Mouse (Mus musculus) limb, embryonic 14.5 days (tissue): ENCODE data around the gene Trim7. TPM values are rescaled to one million over a fixed set of nuclear protein-coding genes. Genes with fewer than 3 reads are reported as not detected.
"Not testable (repeated sequence)": the region's sequence is repeated elsewhere in the genome, so short reads cannot be mapped to it uniquely, and the experiment has no call there.

Experiments
- ATAC-seq: fragments of 200-750 bp; cut with Nextera tagmentation; 2 replicates; pipeline ENCODE4 v1.8.0; 2017; ENCODE audit warnings: low read depth, moderate number of reproducible peaks, moderate TSS enrichment; ENCODE audit not compliant: low FRiP score
- DNase-seq: peaks from one replicate; pipeline ENCODE4 v3.0.0-alpha.2; 2015; ENCODE audit warnings: low spot score
- H3K27ac ChIP-seq: fragments of 300-500 bp; sonication (generic); replicated peaks from 2 replicates; pipeline ENCODE4 v1.5.1; 2014; ENCODE audit warnings: low read depth, mild to moderate bottlenecking, low read length, moderate library complexity, mixed read lengths
- H3K27me3 ChIP-seq: fragments of 300-500 bp; sonication (generic); 2 replicates; pipeline ENCODE4 v1.6.1; 2014; ENCODE audit warnings: low read length, mixed read lengths; ENCODE audit not compliant: control insufficient read depth, insufficient read depth
- H3K36me3 ChIP-seq: fragments of 300-500 bp; sonication (generic); 2 replicates; pipeline ENCODE4 v1.6.1; 2014; ENCODE audit warnings: mild to moderate bottlenecking, low read length, moderate library complexity, mixed read lengths; ENCODE audit not compliant: control insufficient read depth, insufficient read depth
- H3K4me1 ChIP-seq: fragments of 300-500 bp; sonication (generic); 2 replicates; pipeline ENCODE4 v1.6.1; 2014; ENCODE audit warnings: antibody characterized with exemption, low read length, mixed read lengths; ENCODE audit not compliant: control insufficient read depth, insufficient read depth
- H3K4me2 ChIP-seq: fragments of 300-500 bp; sonication (generic); replicated peaks from 2 replicates; pipeline ENCODE4 v1.6.1; 2014; ENCODE audit warnings: low read depth, mild to moderate bottlenecking, low read length, moderate library complexity; ENCODE audit not compliant: severe bottlenecking
- H3K4me3 ChIP-seq: fragments of 300-500 bp; sonication (generic); replicated peaks from 2 replicates; pipeline ENCODE4 v1.5.1; 2014; ENCODE audit warnings: low read length
- H3K9ac ChIP-seq: fragments of 300-500 bp; sonication (generic); 2 replicates; pipeline ENCODE4 v1.6.1; 2014; ENCODE audit warnings: mild to moderate bottlenecking, low read depth, low read length, moderate library complexity; ENCODE audit not compliant: severe bottlenecking
- H3K9me3 ChIP-seq: fragments of 300-500 bp; sonication (generic); 2 replicates; pipeline ENCODE4 v1.6.1; 2016; ENCODE audit warnings: low read length; ENCODE audit not compliant: control insufficient read depth
- POLR2A ChIP-seq: fragments of 200-500 bp; IDR thresholded peaks from 2 replicates; pipeline ENCODE4 v1.8.0; 2012; ENCODE audit warnings: inconsistent platforms, mild to moderate bottlenecking, moderate library complexity, borderline replicate concordance; ENCODE audit not compliant: insufficient read depth, insufficient read length; ENCODE audit errors: extremely low read depth
- WGBS: fragments of 180-500 bp; shearing (Covaris S2); extraction: QIAGEN DNeasy Blood & Tissue Kit; methylation state at CpG from one replicate; pipeline ENCODE4 v1.1.7; 2014; 5-methylcytosine and 5-hydroxymethylcytosine counted together
- polyA plus RNA-seq, 2 experiments: library from polyadenylated mRNA; depleted of rRNA in 1 of 2; stranded (reverse) in 1 of 2; unstranded in 1 of 2; fragments of >200 nt; fragmentation: Nextera tagmentation in 1 of 2; extraction: Ambion mirVana in 1 of 2; gene quantifications; 2 replicates each; pipeline versions ENCODE4 v1.2.1 to v1.2.3; 2012 to 2014

Gene Trim7
- polyA plus RNA-seq, 2 experiments, result 1.2 to 2.9 TPM

GRCm38 (mm10) chr11:48787455-48788211 is 38.3 kb upstream of the Trim7 start:
- DNase-seq (peak; percentile 27), ATAC-seq (peak; percentile 46; the same call in 1 of the 2 replicates)
- no peak for TF ChIP-seq POLR2A
- Histone ChIP-seq H3K9ac (0 out of 2 replicates have a peak overlapping the region, but pooled peaks have one; percentile 18), H3K4me3 (peak overlapping the region; percentile 32), H3K9me3 (no peaks in the 10 kb centered on the region), H3K27ac (no peak overlapping the region), H3K4me1 (0 out of 2 replicates have a peak, but pooled peaks cover 2% of the 10 kb centered on the region), H3K27me3 (no peaks in the 10 kb centered on the region), H3K36me3 (no peaks in the 10 kb centered on the region), H3K4me2 (peak overlapping the region; percentile 52)
- 45% methylated on average over 10 of the region's 10 CpGs for WGBS

GRCm38 (mm10) chr11:48788311-48789089 is 37.4 kb upstream of the Trim7 start:
- ATAC-seq (peak; percentile 31; the same call in 1 of the 2 replicates), DNase-seq (peak; percentile 89)
- no peak for TF ChIP-seq POLR2A
- Histone ChIP-seq H3K36me3 (no peaks in the 10 kb centered on the region), H3K4me3 (peak overlapping the region; percentile 32), H3K9ac (peak overlapping the region; percentile 18; the same call in 1 of the 2 replicates), H3K27ac (no peak overlapping the region), H3K4me1 (0 out of 2 replicates have a peak, but pooled peaks cover 2% of the 10 kb centered on the region), H3K4me2 (peak overlapping the region; percentile 52), H3K9me3 (no peaks in the 10 kb centered on the region), H3K27me3 (no peaks in the 10 kb centered on the region)
- 11% methylated on average over 16 of the region's 16 CpGs for WGBS

- ATAC-seq (no peak), DNase-seq (no peak)
- 81% methylated on average over 5 of the region's 5 CpGs for WGBS
- Histone ChIP-seq H3K9me3 (no peaks in the 10 kb centered on the region), H3K36me3 (no peaks in the 10 kb centered on the region), H3K27ac (no peak overlapping the region), H3K27me3 (no peaks in the 10 kb centered on the region), H3K4me2 (no peak overlapping the region; the same call in 1 of the 2 replicates), H3K4me1 (0 out of 2 replicates have a peak, but pooled peaks cover 2% of the 10 kb centered on the region), H3K9ac (no peak overlapping the region), H3K4me3 (no peak overlapping the region)
- TF ChIP-seq POLR2A, result no peak
These were observed 36.7 kb upstream of the Trim7 start for GRCm38 (mm10) chr11:48789215-48789614.

- no peaks in the 10 kb centered on the region for H3K36me3 ChIP-seq
- H3K9me3 ChIP-seq, result no peaks in the 10 kb centered on the region
- peak overlapping the region; percentile 40 for H3K4me2 ChIP-seq
- H3K27me3 ChIP-seq, result no peaks in the 10 kb centered on the region
- no peak for TF ChIP-seq POLR2A
- WGBS, result 18% methylated on average over 20 of the region's 20 CpGs
- peak; percentile 69; the same call in 1 of the 2 replicates for ATAC-seq
- no peak overlapping the region for H3K9ac ChIP-seq
- peak overlapping the region; percentile 18; the same call in 1 of the 2 replicates for H3K4me3 ChIP-seq
- H3K27ac ChIP-seq, result no peak overlapping the region
- peak; percentile 85 for DNase-seq
- H3K4me1 ChIP-seq, result 0 out of 2 replicates have a peak, but pooled peaks cover 2% of the 10 kb centered on the region
These were observed 35.7 kb upstream of the Trim7 start for GRCm38 (mm10) chr11:48789973-48790823.

- no peak overlapping the region for H3K9ac ChIP-seq
- DNase-seq (no peak), ATAC-seq (no peak)
- H3K4me1 ChIP-seq, result 0 out of 2 replicates have a peak, but pooled peaks cover 2% of the 10 kb centered on the region
- no peaks in the 10 kb centered on the region for H3K27me3 ChIP-seq
- H3K9me3 ChIP-seq, result no peaks in the 10 kb centered on the region
- 61% methylated on average over 8 of the region's 8 CpGs for WGBS
- H3K4me2 ChIP-seq, result no peak overlapping the region
- H3K27ac ChIP-seq, result no peak overlapping the region
- no peaks in the 10 kb centered on the region for H3K36me3 ChIP-seq
- H3K4me3 ChIP-seq, result no peak overlapping the region
- TF ChIP-seq POLR2A, result no peak
These were observed 35.0 kb upstream of the Trim7 start for GRCm38 (mm10) chr11:48790946-48791345.

GRCm38 (mm10) chr11:48791894-48792293 is 34.0 kb upstream of the Trim7 start:
- H3K4me2 ChIP-seq, H3K4me3 ChIP-seq, ATAC-seq, H3K36me3 ChIP-seq, H3K9me3 ChIP-seq, H3K27ac ChIP-seq, DNase-seq, H3K9ac ChIP-seq, H3K27me3 ChIP-seq, H3K4me1 ChIP-seq: not testable (repeated sequence)
- 79% methylated on average over 9 of the region's 9 CpGs for WGBS
